Mouse (Mus musculus): ENCODE data around the gene Adam12. TPM values are rescaled to one million over a fixed set of nuclear protein-coding genes. Genes with fewer than 3 reads are reported as not detected.

The Adam12 gene
- polyA plus RNA-seq, 1 experiment from 2014 or later: 1.0 TPM

DNA sequence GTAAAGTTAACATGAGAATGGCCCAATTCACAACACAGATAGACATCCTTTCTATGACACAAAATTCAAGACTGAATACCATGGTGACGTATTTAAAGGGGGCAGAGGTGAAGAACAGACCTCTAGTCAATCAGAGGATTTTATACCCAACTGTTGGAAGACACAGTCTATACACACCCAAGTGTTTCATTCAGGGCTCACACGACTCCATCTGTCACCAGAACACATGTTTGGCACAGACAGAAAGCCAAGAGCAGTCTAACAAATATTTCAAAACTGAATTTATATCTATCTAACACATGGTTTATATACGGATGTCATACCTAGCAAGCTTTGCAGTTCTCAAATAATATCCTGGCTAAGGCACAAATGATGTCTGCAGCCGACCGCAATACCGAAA lies 41.8 kb downstream of the Adam12 start:
- Histone ChIP-seq H3K4me2 (replicated peaks; ENCODE audit: low read depth) (no peak overlapping the region), H3K4me3 (ENCODE audit: low read depth, low read length) (no peak overlapping the region), H3K9me3 (ENCODE audit: control insufficient read depth) (no peaks in the 10 kb centered on the region), H3K27me3 (replicated peaks; ENCODE audit: control insufficient read depth, insufficient read depth, low read length) (no peaks in the 10 kb centered on the region), H3K36me3 (ENCODE audit: control insufficient read depth, insufficient read depth) (no peaks in the 10 kb centered on the region), H3K4me1 (replicated peaks; ENCODE audit: control insufficient read depth, insufficient read depth, low read length) (no peaks in the 10 kb centered on the region), H3K27ac (ENCODE audit: low read depth, low read length) (no peak overlapping the region), H3K9ac (ENCODE audit: low read depth, low read length) (no peak overlapping the region)
- WGBS: 71% methylated on average over 6 of the region's 6 CpGs
- TF ChIP-seq CTCF (IDR thresholded peaks at IDR 0.05; ENCODE audit: low read depth): no peak
- no peak for ATAC-seq

DNA sequence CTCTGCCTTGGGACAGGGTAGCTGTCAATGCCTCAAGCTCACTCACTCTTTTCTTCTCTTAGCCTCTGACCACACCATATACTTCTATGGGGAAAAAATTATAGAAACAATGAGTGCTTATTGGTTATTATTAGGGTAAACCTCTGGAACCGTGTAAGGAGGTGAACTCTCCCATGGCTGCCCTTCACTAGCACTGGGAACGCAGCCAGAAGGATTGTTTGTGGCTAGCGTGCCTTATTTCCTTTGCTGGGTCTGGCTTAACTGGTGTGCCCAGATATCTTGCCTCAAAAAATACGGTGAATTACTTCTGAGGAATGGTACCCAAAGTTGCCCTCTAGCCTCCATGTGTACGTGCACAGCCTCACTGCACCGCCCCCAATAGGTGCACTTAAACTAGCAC lies 43.4 kb downstream of the Adam12 start:
- 73% methylated on average over 6 of the region's 6 CpGs for WGBS

DNA sequence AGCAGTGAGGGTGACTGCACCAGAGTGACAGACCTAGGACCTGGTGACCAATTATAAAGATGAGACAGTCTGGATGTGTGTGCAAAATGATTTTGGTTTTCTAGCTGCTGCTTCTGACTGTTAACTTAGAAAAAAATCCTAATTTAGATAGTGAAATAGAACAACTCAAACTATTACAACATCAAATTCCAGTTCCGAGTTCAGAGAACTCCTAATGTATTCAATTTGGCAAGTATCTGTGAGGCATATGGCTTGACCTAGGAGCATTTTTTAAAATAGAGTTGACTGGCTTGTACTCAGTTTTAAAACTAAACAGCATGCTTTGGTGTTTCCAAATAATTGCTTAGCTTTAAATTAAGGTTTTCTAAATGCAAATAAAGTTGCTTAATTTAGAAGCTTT lies 44.0 kb downstream of the Adam12 start:
- Histone ChIP-seq H3K4me1 (replicated peaks; ENCODE audit: control insufficient read depth, insufficient read depth, low read length) (no peaks in the 10 kb centered on the region), H3K27me3 (replicated peaks; ENCODE audit: control insufficient read depth, insufficient read depth, low read length) (no peaks in the 10 kb centered on the region), H3K4me2 (replicated peaks; ENCODE audit: low read depth) (no peak overlapping the region), H3K4me3 (ENCODE audit: low read depth, low read length) (no peak overlapping the region), H3K9me3 (ENCODE audit: control insufficient read depth) (no peaks in the 10 kb centered on the region), H3K9ac (ENCODE audit: low read depth, low read length) (no peak overlapping the region), H3K27ac (ENCODE audit: low read depth, low read length) (no peak overlapping the region), H3K36me3 (ENCODE audit: control insufficient read depth, insufficient read depth) (no peaks in the 10 kb centered on the region)
- WGBS: 64% methylated on average over 1 of the region's 1 CpGs
- TF ChIP-seq CTCF (IDR thresholded peaks at IDR 0.05; ENCODE audit: low read depth): no peak
- ATAC-seq: no peak

More for the DNA sequence above, 43.4 kb downstream of the Adam12 start:
- Histone ChIP-seq H3K36me3 (ENCODE audit: control insufficient read depth, insufficient read depth) (no peaks in the 10 kb centered on the region), H3K4me3 (ENCODE audit: low read depth, low read length) (no peak overlapping the region), H3K27me3 (replicated peaks; ENCODE audit: control insufficient read depth, insufficient read depth, low read length) (no peaks in the 10 kb centered on the region), H3K9me3 (ENCODE audit: control insufficient read depth) (no peaks in the 10 kb centered on the region), H3K4me2 (replicated peaks; ENCODE audit: low read depth) (no peak overlapping the region), H3K9ac (ENCODE audit: low read depth, low read length) (no peak overlapping the region), H3K27ac (ENCODE audit: low read depth, low read length) (no peak overlapping the region), H3K4me1 (replicated peaks; ENCODE audit: control insufficient read depth, insufficient read depth, low read length) (no peaks in the 10 kb centered on the region)
- no peak for ATAC-seq
- TF ChIP-seq CTCF (IDR thresholded peaks at IDR 0.05; ENCODE audit: low read depth): no peak

DNA sequence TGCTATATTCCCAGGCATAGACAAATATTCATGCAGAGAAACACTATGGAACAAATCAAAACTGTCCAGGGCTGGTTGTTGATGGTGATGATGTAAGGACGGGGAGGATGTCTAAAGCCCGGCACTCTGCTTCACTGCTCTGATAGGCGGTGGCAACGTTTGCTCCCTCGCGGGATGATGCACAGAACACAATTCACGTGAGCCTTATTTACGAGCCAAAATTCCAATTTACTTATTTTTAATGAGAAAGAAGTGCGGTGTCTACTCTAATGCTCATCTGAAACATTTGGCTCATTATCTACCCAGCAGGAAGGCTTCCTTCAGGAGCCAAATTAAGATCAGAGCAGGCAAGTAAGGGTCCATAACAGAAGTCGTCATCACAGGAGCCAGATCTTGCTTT lies 45.4 kb downstream of the Adam12 start:
- H3K36me3 ChIP-seq (ENCODE audit: control insufficient read depth, insufficient read depth): no peaks in the 10 kb centered on the region
- TF ChIP-seq CTCF (IDR thresholded peaks at IDR 0.05; ENCODE audit: low read depth): no peak
- H3K4me2 ChIP-seq (replicated peaks; ENCODE audit: low read depth): no peak overlapping the region
- no peak overlapping the region for H3K4me3 ChIP-seq (ENCODE audit: low read depth, low read length)
- 91% methylated on average over 10 of the region's 10 CpGs for WGBS
- no peaks in the 10 kb centered on the region for H3K4me1 ChIP-seq (replicated peaks; ENCODE audit: control insufficient read depth, insufficient read depth, low read length)
- H3K27ac ChIP-seq (ENCODE audit: low read depth, low read length): no peak overlapping the region
- ATAC-seq: no peak
- H3K9me3 ChIP-seq (ENCODE audit: control insufficient read depth): no peaks in the 10 kb centered on the region
- H3K9ac ChIP-seq (ENCODE audit: low read depth, low read length): no peak overlapping the region
- H3K27me3 ChIP-seq (replicated peaks; ENCODE audit: control insufficient read depth, insufficient read depth, low read length): no peaks in the 10 kb centered on the region

DNA sequence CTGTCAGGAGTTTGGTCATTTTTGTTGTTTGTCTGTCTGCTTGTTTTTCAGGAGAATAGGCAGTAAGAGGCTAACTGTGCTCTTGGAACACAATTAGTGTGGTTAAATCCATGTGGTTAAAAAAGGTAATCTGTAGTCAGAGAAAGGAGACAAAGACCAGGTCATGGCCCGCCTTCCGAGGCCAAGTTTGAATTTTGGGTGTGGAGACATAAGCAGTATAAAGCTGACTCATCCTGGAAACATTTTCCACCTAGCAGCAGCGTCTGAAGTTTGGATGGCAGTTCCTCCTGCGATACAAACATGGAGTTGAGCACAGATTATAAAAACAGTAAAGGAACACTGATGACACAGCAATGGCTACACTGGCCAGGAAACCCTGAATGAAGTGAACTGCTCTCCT lies 46.2 kb downstream of the Adam12 start:
- H3K4me3 ChIP-seq (ENCODE audit: low read depth, low read length): no peak overlapping the region
- no peak for TF ChIP-seq CTCF (IDR thresholded peaks at IDR 0.05; ENCODE audit: low read depth)
- no peak overlapping the region for H3K9ac ChIP-seq (ENCODE audit: low read depth, low read length)
- no peak overlapping the region for H3K4me2 ChIP-seq (replicated peaks; ENCODE audit: low read depth)
- no peaks in the 10 kb centered on the region for H3K9me3 ChIP-seq (ENCODE audit: control insufficient read depth)
- no peak for ATAC-seq
- no peaks in the 10 kb centered on the region for H3K4me1 ChIP-seq (replicated peaks; ENCODE audit: control insufficient read depth, insufficient read depth, low read length)
- H3K27me3 ChIP-seq (replicated peaks; ENCODE audit: control insufficient read depth, insufficient read depth, low read length): no peaks in the 10 kb centered on the region
- no peaks in the 10 kb centered on the region for H3K36me3 ChIP-seq (ENCODE audit: control insufficient read depth, insufficient read depth)
- WGBS: 77% methylated on average over 4 of the region's 4 CpGs
- H3K27ac ChIP-seq (ENCODE audit: low read depth, low read length): no peak overlapping the region

DNA sequence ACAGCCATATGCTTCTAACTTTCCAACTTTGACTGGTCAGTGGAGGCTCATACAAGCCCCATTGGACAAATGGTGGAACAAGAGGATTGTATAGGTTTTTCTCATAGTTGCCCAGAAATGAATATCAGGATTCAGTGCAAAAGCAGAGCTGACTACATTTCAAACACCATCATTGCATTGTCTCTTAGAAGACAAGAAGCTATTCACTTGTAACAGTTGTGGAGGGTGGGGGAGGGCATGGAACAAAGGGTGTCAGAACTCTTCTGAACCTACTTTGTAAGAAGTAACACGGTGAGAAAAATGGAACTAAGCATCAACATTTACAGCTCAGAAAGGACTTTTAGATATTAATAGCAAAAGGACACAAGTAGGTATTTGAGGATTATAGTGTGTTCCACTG lies 50.2 kb downstream of the Adam12 start:
- Histone ChIP-seq H3K9me3 (ENCODE audit: control insufficient read depth) (no peaks in the 10 kb centered on the region), H3K36me3 (ENCODE audit: control insufficient read depth, insufficient read depth) (no peaks in the 10 kb centered on the region), H3K4me1 (replicated peaks; ENCODE audit: control insufficient read depth, insufficient read depth, low read length) (no peaks in the 10 kb centered on the region), H3K4me3 (ENCODE audit: low read depth, low read length) (no peak overlapping the region), H3K4me2 (replicated peaks; ENCODE audit: low read depth) (no peak overlapping the region), H3K27me3 (replicated peaks; ENCODE audit: control insufficient read depth, insufficient read depth, low read length) (no peaks in the 10 kb centered on the region), H3K9ac (ENCODE audit: low read depth, low read length) (no peak overlapping the region), H3K27ac (ENCODE audit: low read depth, low read length) (no peak overlapping the region)
- no peak for ATAC-seq
- TF ChIP-seq CTCF (IDR thresholded peaks at IDR 0.05; ENCODE audit: low read depth): no peak
- WGBS: 74% methylated on average over 1 of the region's 1 CpGs

DNA sequence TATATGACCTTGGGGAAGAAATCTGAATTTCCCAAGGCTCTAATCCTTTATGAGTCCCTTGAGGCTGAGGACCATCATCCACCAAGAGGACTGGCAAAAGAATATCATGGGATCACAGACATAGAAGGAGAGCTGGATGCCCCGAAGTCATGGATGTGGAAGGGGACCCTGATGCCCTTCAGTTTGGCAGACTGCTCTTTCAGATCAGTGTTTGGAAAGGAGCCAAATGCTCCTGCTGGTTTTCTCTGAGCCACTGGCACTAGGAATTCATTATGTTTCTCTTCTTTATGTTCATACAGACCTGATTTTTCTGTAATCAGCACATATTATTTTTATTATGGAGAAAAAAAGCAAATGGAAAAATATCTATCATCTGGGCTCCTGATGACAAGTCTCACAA lies 50.9 kb downstream of the Adam12 start:
- H3K4me3 ChIP-seq (ENCODE audit: low read depth, low read length): no peak overlapping the region
- H3K9me3 ChIP-seq (ENCODE audit: control insufficient read depth): no peaks in the 10 kb centered on the region
- no peak overlapping the region for H3K4me2 ChIP-seq (replicated peaks; ENCODE audit: low read depth)
- H3K27me3 ChIP-seq (replicated peaks; ENCODE audit: control insufficient read depth, insufficient read depth, low read length): no peaks in the 10 kb centered on the region
- WGBS: 74% methylated on average over 1 of the region's 1 CpGs
- no peaks in the 10 kb centered on the region for H3K4me1 ChIP-seq (replicated peaks; ENCODE audit: control insufficient read depth, insufficient read depth, low read length)
- H3K27ac ChIP-seq (ENCODE audit: low read depth, low read length): no peak overlapping the region
- TF ChIP-seq CTCF (IDR thresholded peaks at IDR 0.05; ENCODE audit: low read depth): no peak
- H3K36me3 ChIP-seq (ENCODE audit: control insufficient read depth, insufficient read depth): no peaks in the 10 kb centered on the region
- ATAC-seq: no peak
- H3K9ac ChIP-seq (ENCODE audit: low read depth, low read length): no peak overlapping the region
